ENCODE assay signal across 12 mouse cellular contexts in the genomic region with DNA sequence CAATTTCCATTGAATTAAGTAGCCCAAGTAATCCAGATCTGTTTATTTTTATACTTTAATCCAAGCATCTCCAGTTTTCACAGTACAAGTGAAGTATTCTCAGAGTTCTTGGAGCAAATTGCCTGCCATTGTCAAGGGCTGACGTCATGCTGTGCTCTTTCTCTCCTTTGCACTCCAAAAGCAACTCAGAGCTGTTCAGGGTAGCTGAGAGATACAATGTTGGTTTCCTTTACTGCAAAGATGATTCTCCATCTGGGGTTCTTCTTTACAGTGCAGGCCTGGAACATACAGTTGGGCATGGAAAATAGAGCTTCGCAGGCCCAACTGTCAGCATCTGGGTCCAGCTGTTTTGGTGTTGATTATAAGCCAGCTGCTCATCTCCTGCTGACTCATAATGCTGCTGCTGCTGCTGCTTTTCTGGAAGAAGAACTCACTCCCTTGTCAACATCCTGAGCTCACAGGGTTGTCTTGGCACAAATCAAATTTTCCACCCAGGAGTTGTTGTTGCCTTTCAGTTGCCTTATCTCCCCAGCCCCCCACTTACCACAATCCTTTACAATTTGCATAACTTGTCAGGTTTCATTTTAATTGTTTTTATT.
DNase-seq lines count a peak whose midpoint lies in the region; ATAC-seq and TF ChIP-seq lines count a peak whose summit lies in the region.
"Had no signal": no experiment of that assay in that cellular context is flagged by ENCODE, and none has a peak within 500 bp of the region (broad histone marks: within the 10 kb centered on the region; RNA-seq: fewer than 3 reads in every experiment).

No protein-coding gene starts in this region.

- H3K27ac ChIP-seq in cortical plate, adult 2 months (ENCODE audit: insufficient read depth, low read length), result peak overlapping the region; percentile 81
- no peak overlapping the region for H3K27ac ChIP-seq in kidney, embryonic 15.5 days
- H3K27ac ChIP-seq: liver, embryonic 14.5 days had no signal

- no peak overlapping the region for H3K9ac ChIP-seq in kidney, embryonic 15.5 days
- H3K9ac ChIP-seq: liver, embryonic 14.5 days had no signal

- no peak for TF ChIP-seq POLR2A in cortical plate, adult 2 months (IDR thresholded peaks at IDR 0.05; ENCODE audit: extremely low read depth, insufficient read depth, low read length)

- H3K9me3 ChIP-seq in kidney, embryonic 15.5 days (replicated peaks), result no peaks in the 10 kb centered on the region

- H3K4me1 ChIP-seq in cortical plate, adult 2 months (ENCODE audit: control insufficient read depth, insufficient read depth, low read length), result peaks cover 4% of the 10 kb centered on the region
- no peaks in the 10 kb centered on the region for H3K4me1 ChIP-seq in kidney, embryonic 15.5 days

- H3K4me2 ChIP-seq in kidney, embryonic 15.5 days, result no peak overlapping the region

- H3K36me3 ChIP-seq in kidney, embryonic 15.5 days, result no peaks in the 10 kb centered on the region

- WGBS in kidney, embryonic 15.5 days, result 41% methylated on average over 2 of the region's 2 CpGs

- TF ChIP-seq CTCF in cortical plate, adult 2 months (IDR thresholded peaks at IDR 0.05; ENCODE audit: extremely low read depth, insufficient read depth, low read length), result no peak

- no peaks in the 10 kb centered on the region for H3K27me3 ChIP-seq in kidney, embryonic 15.5 days

- no peak for DNase-seq in frontal cortex, postnatal 14 days (ENCODE audit: low spot score in 2 of 2)
- DNase-seq in left cerebral cortex, postnatal 14 days (ENCODE audit: low spot score in 2 of 2), result peak; percentile 10 to 11
- DNase-seq in left cerebral cortex, adult 11 months (ENCODE audit: low spot score), result no peak
- peak; percentile 49 for DNase-seq in heart, postnatal 4 days
- DNase-seq in yolk sac, embryonic 10.5 days (ENCODE audit: low spot score), result no peak
- DNase-seq: B cell, adult 2 months; cerebellum, adult 2 months; kidney, postnatal 4 days had no signal

- ATAC-seq in frontal cortex, adult (ENCODE audit: low TSS enrichment), result peak; percentile 75
- ATAC-seq in kidney, embryonic 15.5 days (replicated peaks; ENCODE audit: low FRiP score), result no peak

- intact Hi-C loops in left cerebral cortex, postnatal 14 days (cut with DNase I), result no loop called here

- no peak overlapping the region for H3K4me3 ChIP-seq in cortical plate, adult 2 months (ENCODE audit: insufficient read depth, low read length)
- H3K4me3 ChIP-seq in kidney, embryonic 15.5 days (replicated peaks), result no peak overlapping the region

Comparison
In these comparisons a context has a peak if more than half of its experiments do, and no peak if none do; other contexts are left out.
1. DNase-seq: peak in left cerebral cortex, postnatal 14 days (2 of 2) and heart, postnatal 4 days (single experiment); none in frontal cortex, postnatal 14 days (0 of 2), left cerebral cortex, adult 11 months (single experiment) and yolk sac, embryonic 10.5 days (single experiment).